Mouse (Mus musculus): ENCODE data around the gene Pde4b. TPM values are rescaled to one million over a fixed set of nuclear protein-coding genes. Genes with fewer than 3 reads are reported as not detected.

The Pde4b gene
- total and polyA plus RNA-seq, 2 experiments: 8.0 to 10.7 TPM

DNA sequence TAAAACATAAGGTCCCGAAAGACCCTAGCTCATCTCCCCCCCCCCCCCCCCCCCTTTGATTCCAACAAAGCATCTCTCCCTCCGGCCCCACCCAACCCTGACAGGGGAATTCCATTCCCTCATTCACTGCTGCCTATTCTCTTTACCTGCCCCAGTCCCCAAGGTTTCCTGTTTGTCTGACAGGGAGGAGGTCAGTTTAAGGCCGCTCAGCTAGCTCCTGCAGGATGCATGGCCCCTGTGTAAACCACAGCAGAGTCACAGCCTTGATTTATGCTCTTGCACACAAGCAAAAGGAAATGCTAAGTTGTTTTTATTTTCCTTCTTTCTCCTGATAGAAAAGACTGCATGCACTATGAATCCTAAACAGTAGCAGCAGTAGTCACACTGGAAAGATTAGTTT lies 516.6 kb downstream of the Pde4b start:
- TF ChIP-seq CTCF (IDR thresholded peaks at IDR 0.05; ENCODE audit: low read depth, low read length): no peak
- no peak for TF ChIP-seq POLR2A (IDR thresholded peaks at IDR 0.05; ENCODE audit: extremely low read depth, insufficient read depth, low read length)
- Histone ChIP-seq H3K4me1 (ENCODE audit: control insufficient read depth, insufficient read depth, low read length) (peaks cover 9% of the 10 kb centered on the region), H3K4me3 (ENCODE audit: insufficient read depth, low read depth, low read length) (no peak overlapping the region), H3K79me2 (ENCODE audit: control insufficient read depth, insufficient read depth, low read length) (no peaks in the 10 kb centered on the region), H3K27me3 (ENCODE audit: control insufficient read depth, insufficient read depth, low read length) (no peaks in the 10 kb centered on the region), H3K27ac (replicated peaks; ENCODE audit: insufficient read depth, low read depth, low read length) (no peak overlapping the region), H3K36me3 (ENCODE audit: control insufficient read depth, insufficient read depth, low read length) (peaks cover 47% of the 10 kb centered on the region), H3K9ac (ENCODE audit: low read depth, low read length) (no peak overlapping the region)
- 69% methylated on average over 3 of the region's 3 CpGs for WGBS
- no peak for DNase-seq (ENCODE audit: extremely low read depth, low read depth, low spot score)

DNA sequence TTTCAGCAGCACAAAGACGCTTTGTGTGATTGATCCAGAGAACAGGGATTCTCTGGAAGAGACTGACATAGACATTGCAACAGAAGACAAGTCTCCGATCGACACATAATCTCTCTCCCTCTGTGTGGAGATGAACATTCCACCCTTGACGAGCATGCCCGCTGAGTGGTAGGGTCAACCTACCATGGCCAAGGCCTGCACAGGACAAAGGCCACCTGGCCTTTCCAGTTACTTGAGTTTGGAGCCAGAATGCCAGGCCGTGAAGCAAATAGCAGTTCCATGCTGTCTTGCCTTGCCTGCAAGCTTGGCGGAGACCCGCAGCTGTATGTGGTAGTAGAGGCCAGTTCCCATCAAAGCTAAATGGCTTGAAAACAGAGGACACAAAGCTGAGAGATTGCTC lies 517.9 kb downstream of the Pde4b start:
- 0 out of 2 replicates have a peak overlapping the region, but pooled peaks have one; percentile 4 for H3K27ac ChIP-seq (replicated peaks; ENCODE audit: insufficient read depth, low read depth, low read length)
- H3K4me1 ChIP-seq (ENCODE audit: control insufficient read depth, insufficient read depth, low read length): peaks cover 9% of the 10 kb centered on the region
- no peaks in the 10 kb centered on the region for H3K79me2 ChIP-seq (ENCODE audit: control insufficient read depth, insufficient read depth, low read length)
- no peak overlapping the region for H3K9ac ChIP-seq (ENCODE audit: low read depth, low read length)
- DNase-seq (ENCODE audit: extremely low read depth, low read depth, low spot score): peak; percentile 78
- no peak overlapping the region for H3K4me3 ChIP-seq (ENCODE audit: insufficient read depth, low read depth, low read length)
- H3K36me3 ChIP-seq (ENCODE audit: control insufficient read depth, insufficient read depth, low read length): peaks cover 35% of the 10 kb centered on the region
- TF ChIP-seq POLR2A (IDR thresholded peaks at IDR 0.05; ENCODE audit: extremely low read depth, insufficient read depth, low read length): no peak
- no peak for TF ChIP-seq CTCF (IDR thresholded peaks at IDR 0.05; ENCODE audit: low read depth, low read length)
- 40% methylated on average over 8 of the region's 8 CpGs for WGBS
- H3K27me3 ChIP-seq (ENCODE audit: control insufficient read depth, insufficient read depth, low read length): no peaks in the 10 kb centered on the region

DNA sequence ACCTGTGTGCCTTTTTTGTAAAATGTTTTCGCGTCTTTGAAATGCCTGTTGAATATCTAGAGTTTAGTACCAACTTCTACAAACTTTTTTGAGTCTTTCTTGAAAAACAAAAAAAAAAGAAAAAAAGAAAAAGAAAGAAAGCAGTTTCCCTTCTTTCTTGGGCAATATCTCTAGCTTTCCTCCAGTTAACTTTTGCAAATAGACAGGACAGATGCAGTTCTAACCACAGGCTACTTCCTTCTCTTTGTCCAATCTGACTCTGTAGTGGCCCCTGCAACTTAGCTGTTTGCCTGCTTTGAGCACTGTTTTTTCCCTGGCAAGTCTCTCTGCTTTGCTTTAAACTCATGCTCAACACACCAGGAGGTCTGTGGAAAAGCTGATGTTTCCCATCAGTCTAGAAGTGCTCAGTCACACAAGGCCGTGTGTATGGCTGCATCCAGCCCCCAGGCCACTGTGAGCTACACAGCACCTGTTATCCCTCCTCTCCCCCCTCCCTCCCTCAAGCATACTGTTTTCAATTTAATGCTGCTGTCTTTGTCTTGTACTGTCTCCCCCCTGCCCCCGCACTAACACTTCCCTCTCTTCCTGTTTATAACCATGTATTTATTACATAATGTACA lies 518.5 kb downstream of the Pde4b start:
- Histone ChIP-seq H3K79me2 (ENCODE audit: control insufficient read depth, insufficient read depth, low read length) (no peaks in the 10 kb centered on the region), H3K4me3 (ENCODE audit: insufficient read depth, low read depth, low read length) (no peak overlapping the region), H3K27me3 (ENCODE audit: control insufficient read depth, insufficient read depth, low read length) (no peaks in the 10 kb centered on the region), H3K36me3 (ENCODE audit: control insufficient read depth, insufficient read depth, low read length) (peaks cover 33% of the 10 kb centered on the region), H3K4me1 (ENCODE audit: control insufficient read depth, insufficient read depth, low read length) (peaks cover 9% of the 10 kb centered on the region), H3K9ac (ENCODE audit: low read depth, low read length) (no peak overlapping the region), H3K27ac (replicated peaks; ENCODE audit: insufficient read depth, low read depth, low read length) (no peak overlapping the region)
- no peak for DNase-seq (ENCODE audit: extremely low read depth, low read depth, low spot score)
- WGBS: 91% methylated on average over 4 of the region's 4 CpGs
- TF ChIP-seq POLR2A (IDR thresholded peaks at IDR 0.05; ENCODE audit: extremely low read depth, insufficient read depth, low read length) (no peak), CTCF (IDR thresholded peaks at IDR 0.05; ENCODE audit: low read depth, low read length) (no peak)

DNA sequence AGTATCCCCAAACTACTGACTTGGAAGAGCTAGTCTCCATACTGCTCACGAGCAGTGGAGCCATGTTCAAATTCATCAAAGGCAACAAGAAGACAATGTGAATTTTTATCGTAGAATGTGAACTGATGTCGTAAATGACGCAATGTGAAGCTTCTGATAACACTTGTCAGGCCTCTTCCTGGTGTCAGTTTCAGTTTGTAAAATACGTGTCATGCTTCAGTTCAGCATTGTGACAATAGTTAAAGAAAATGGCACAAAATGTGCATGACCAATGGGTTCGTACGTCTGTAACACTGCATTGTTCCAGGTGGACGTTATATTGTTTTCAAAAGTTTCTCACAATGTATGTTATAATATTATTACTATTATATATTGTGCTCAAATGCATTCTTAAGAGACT lies 519.5 kb downstream of the Pde4b start:
- peaks cover 29% of the 10 kb centered on the region for H3K36me3 ChIP-seq (ENCODE audit: control insufficient read depth, insufficient read depth, low read length)

DNA sequence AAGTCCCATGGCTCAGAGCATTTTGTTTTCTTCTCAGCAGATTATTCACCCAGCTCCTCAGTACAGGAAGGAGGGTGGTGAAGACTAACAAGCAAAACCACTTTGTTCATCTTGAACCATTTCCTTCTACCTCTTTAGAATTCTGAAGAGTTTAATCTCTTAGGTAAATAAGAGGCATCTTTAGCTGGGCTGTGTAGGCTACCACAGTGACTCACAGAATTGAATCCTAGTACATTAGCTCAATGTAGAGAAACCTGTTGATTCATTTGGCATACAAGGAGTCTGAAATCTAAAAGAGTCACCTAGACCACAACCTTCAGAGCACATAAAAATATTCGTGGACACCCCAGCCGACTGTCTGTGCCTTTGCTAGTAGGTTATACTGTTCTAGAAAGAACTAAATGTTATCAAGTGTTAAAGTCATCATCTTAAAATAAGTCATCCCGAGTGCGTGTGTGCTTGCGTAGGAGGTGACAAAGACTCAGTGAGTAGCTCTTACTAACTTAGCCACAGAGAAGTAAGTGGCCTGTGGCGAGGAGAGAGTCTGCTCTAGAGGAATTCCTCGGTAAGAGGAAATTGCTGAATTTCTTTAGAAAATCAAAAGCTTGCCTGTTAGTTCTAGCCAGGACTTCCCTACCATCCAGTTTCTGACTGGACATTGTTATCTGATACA lies 520.5 kb downstream of the Pde4b start:
- Histone ChIP-seq H3K9ac (ENCODE audit: low read depth, low read length) (no peak overlapping the region), H3K4me3 (ENCODE audit: insufficient read depth, low read depth, low read length) (no peak overlapping the region), H3K79me2 (ENCODE audit: control insufficient read depth, insufficient read depth, low read length) (no peaks in the 10 kb centered on the region), H3K27ac (replicated peaks; ENCODE audit: insufficient read depth, low read depth, low read length) (no peak overlapping the region), H3K36me3 (ENCODE audit: control insufficient read depth, insufficient read depth, low read length) (peaks cover 19% of the 10 kb centered on the region), H3K27me3 (ENCODE audit: control insufficient read depth, insufficient read depth, low read length) (no peaks in the 10 kb centered on the region), H3K4me1 (ENCODE audit: control insufficient read depth, insufficient read depth, low read length) (peaks cover 9% of the 10 kb centered on the region)
- whole genome bisulfite sequencing: 92% methylated on average over 7 of the region's 7 CpGs
- no peak for DNase-seq (ENCODE audit: extremely low read depth, low read depth, low spot score)
- TF ChIP-seq POLR2A (IDR thresholded peaks at IDR 0.05; ENCODE audit: extremely low read depth, insufficient read depth, low read length) (no peak), CTCF (IDR thresholded peaks at IDR 0.05; ENCODE audit: low read depth, low read length) (no peak)

More for the DNA sequence above, 519.5 kb downstream of the Pde4b start:
- Histone ChIP-seq H3K27ac (replicated peaks; ENCODE audit: insufficient read depth, low read depth, low read length) (no peak overlapping the region), H3K27me3 (ENCODE audit: control insufficient read depth, insufficient read depth, low read length) (no peaks in the 10 kb centered on the region), H3K4me3 (ENCODE audit: insufficient read depth, low read depth, low read length) (no peak overlapping the region), H3K4me1 (ENCODE audit: control insufficient read depth, insufficient read depth, low read length) (peaks cover 9% of the 10 kb centered on the region), H3K79me2 (ENCODE audit: control insufficient read depth, insufficient read depth, low read length) (no peaks in the 10 kb centered on the region), H3K9ac (ENCODE audit: low read depth, low read length) (no peak overlapping the region)
- no peak for TF ChIP-seq CTCF (IDR thresholded peaks at IDR 0.05; ENCODE audit: low read depth, low read length)
- TF ChIP-seq POLR2A (IDR thresholded peaks at IDR 0.05; ENCODE audit: extremely low read depth, insufficient read depth, low read length): no peak
- DNase-seq (ENCODE audit: extremely low read depth, low read depth, low spot score): no peak
- 84% methylated on average over 8 of the region's 8 CpGs for WGBS

DNA sequence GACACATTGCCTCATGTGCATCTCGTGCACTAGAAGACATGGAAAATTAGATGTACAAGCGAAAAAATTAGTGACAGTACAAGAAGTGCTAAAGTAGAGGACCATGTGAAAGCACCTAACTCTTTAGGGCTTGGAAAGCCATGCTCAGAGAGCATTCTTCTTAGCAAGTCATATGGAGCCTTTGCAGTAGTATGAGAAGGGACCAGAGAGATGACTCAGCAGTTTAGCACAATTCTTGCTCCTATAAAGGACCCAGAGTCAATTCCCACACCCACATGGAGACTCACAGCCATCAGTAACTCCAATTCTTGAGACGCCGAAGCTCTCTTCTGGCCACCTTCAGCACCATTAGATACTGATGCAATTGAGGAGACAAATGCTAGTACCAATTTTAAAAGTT lies 525.3 kb downstream of the Pde4b start:
- no peak for DNase-seq (ENCODE audit: extremely low read depth, low read depth, low spot score)

More for the DNA sequence above, 525.3 kb downstream of the Pde4b start:
- Histone ChIP-seq H3K9ac (ENCODE audit: low read depth, low read length) (no peak overlapping the region), H3K4me1 (ENCODE audit: control insufficient read depth, insufficient read depth, low read length) (no peaks in the 10 kb centered on the region), H3K27ac (replicated peaks; ENCODE audit: insufficient read depth, low read depth, low read length) (no peak overlapping the region), H3K79me2 (ENCODE audit: control insufficient read depth, insufficient read depth, low read length) (no peaks in the 10 kb centered on the region), H3K27me3 (ENCODE audit: control insufficient read depth, insufficient read depth, low read length) (no peaks in the 10 kb centered on the region), H3K36me3 (ENCODE audit: control insufficient read depth, insufficient read depth, low read length) (no peaks in the 10 kb centered on the region), H3K4me3 (ENCODE audit: insufficient read depth, low read depth, low read length) (no peak overlapping the region)
- 95% methylated on average over 4 of the region's 4 CpGs for WGBS
- no peak for TF ChIP-seq CTCF (IDR thresholded peaks at IDR 0.05; ENCODE audit: low read depth, low read length)
- TF ChIP-seq POLR2A (IDR thresholded peaks at IDR 0.05; ENCODE audit: extremely low read depth, insufficient read depth, low read length): no peak
